Mouse (Mus musculus) natural killer cell, adult 2 months (primary cell): ENCODE measurements around the gene Arfgef3.
A peak's percentile ranks its signal among the peaks of the same experiment; 100 is the strongest.

Source experiments
- DNase-seq, 2 experiments: peaks; one replicate each; pipeline ENCODE4 v3.0.0; 2022; ENCODE audit warnings: low spot score in 2 of 2

Gene Arfgef3

DNA sequence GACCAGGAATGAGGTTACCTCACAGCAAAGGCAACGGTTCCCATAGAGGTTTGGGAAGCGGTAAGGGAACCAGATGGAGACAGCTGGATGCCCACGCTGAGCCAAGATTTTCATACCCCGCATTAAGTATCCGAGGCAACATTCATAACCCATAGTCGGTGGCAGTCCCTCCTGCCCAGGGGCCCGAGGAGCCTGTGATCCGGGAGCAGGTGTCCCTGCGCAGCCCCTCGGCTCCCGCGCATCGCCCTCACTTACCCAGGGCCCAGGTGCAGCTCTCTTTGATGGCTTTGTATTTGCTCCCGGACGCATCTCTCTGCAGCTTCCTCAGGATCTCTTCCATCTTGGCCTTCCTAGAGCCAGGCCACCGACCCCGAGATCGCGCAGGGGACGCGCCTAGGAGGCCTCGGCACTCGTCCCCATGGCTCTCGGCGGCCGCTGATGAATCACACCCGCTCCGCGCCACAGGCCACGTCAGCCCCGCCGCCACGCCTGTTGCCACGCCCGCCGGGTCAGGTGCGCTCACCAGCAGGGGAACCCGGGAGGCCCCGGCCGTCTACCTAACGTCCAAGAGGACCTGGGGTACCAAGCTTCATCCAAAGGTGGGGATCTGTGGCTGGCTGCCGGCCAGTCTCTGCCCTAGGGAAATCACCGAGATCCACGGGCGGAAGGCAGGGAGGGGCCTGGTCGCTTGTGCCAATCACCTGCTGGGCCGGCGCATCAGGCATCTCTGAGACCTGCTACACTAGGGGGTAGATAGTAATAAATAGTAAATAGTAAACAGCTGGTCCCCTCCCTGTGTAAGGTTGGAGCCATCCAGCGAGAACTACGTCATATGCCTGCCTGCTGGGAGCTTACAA, at the start of gene Arfgef3:
Arfgef3 (minus strand) TSS at position 664 of the 857 bp plus-strand sequence.
- DNase-seq = peak; percentile 16 to 19

- no peak for DNase-seq
These were observed 46.3 kb upstream of the Arfgef3 start for GRCm38 (mm10) chr10:18790063-18790462.

- no peak for DNase-seq
These were observed 44.9 kb upstream of the Arfgef3 start for GRCm38 (mm10) chr10:18788601-18789000.

GRCm38 (mm10) chr10:18786693-18787092, 42.9 kb upstream of the Arfgef3 start, which contains the start of gene Gm4922:
TSS of gene Gm4922 (minus strand) at chr10:18786793.
- no peak for DNase-seq

GRCm38 (mm10) chr10:18777546-18777945, 33.8 kb upstream of the Arfgef3 start:
- no peak for DNase-seq

DNA sequence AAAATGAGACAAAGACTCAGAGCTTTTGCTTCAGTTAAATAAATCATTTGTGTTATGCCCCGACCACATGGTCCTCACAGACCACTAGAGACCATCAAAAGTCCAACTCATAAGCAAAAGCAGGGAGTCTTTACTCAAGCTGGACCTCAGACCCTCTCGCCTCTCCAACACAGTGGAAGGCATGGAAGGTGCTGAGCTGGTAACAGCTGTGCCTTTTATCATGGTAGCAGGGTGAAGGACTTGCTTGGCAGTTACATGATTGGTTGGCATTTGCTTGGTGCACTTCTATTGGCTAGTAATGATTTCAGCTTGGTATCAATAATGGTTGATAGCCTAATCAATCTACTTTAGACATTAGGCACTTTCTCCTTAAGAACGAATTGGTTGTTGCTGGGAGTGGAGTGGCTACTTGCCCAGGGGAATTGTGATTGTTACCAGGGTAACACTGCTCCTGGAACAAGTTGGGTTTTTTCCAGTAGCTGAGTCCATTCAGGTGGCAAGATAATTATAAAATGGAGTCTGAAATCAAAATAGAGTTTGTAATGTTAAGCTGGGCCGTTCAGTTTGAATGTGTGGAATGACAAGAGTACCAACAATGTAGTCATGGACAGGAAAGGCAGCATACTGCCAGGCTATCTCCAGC, 28.9 kb upstream of the Arfgef3 start:
- no peak for DNase-seq

DNA sequence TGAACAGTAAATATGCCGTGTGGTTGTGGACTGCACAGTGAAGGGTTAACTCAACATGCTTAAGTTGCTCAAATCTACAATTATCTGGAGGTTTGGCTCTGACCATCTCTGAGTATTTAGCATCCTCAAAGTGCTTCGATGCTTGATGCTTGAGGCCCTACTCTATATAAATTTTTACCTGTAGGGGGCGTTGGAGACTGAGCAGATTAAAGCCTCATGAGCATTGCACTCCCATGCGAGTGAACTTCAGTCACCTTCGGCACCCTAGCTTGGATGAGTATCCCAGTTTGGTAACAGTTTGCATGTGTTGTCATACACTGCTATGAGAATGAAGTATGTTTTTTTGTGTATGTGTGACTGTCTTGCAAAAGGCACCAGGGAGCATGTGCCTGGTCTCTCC, 26.2 kb upstream of the Arfgef3 start:
- DNase-seq = no peak

- peak; percentile 13 to 35 for DNase-seq
These were observed 16.5 kb upstream of the Arfgef3 start for GRCm38 (mm10) chr10:18760241-18760640.

DNA sequence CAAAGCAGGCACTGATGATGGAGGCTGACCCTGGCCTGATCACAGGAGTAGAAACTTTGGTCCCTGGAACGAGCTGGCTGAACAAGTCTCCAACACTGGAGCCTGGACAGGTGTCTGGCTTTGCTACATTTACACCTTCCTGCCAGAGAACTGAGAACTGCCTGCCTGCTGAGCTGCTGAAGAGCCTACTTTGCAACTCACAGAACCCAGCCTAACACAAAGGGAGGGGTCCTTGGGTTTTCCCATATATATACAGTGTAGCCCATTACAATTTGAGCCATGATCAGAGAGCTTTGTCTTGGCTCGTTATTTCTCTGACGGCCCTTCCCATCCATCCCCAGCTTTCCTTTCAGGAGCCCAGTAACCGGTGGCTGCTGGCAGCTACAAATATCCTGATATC, 6.3 kb upstream of the Arfgef3 start:
- DNase-seq = no peak

GRCm38 (mm10) chr10:18742086-18742485, 1.7 kb downstream of the Arfgef3 start:
- DNase-seq = no peak

DNA sequence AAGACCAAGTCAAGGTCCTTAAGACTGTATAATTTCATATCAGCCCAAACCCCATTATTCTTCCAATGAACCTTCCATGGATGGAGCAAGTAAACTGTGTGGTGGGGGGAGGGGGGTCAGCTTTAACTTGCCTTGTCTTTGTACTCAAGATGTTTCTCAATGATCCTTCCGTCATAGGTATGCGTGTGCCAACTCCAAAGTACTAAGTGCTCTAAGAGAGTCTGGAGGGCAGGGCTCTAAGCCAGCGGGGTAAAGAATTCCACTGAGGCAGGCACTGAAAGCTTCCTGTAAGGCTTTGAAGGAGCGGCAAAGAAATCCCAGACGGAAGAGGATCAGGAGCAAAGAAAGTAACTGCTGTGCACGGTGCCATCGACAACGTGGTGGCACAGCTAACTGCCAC, 2.7 kb downstream of the Arfgef3 start:
- DNase-seq = no peak

DNA sequence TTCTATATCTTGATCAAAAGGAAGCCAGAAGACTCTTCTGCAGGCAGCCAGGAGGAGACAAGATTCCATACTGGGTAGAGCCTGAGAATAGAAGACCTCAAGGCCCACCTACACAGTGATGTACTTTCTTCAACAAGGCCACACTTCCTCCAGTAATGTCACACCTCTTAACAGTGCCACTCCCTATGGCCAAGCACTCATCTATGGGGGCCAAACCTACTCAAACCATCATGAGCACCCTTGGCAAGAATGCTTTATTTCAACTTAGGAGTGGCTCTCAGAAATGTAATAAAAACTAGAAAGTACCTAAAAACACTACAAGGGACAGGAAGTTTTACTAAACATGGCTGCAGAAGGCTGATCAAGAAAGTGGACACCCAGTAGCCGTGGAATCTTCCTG, 15.2 kb downstream of the Arfgef3 start:
- no peak for DNase-seq

GRCm38 (mm10) chr10:18711436-18711835, 32.3 kb downstream of the Arfgef3 start:
- DNase-seq = no peak

DNA sequence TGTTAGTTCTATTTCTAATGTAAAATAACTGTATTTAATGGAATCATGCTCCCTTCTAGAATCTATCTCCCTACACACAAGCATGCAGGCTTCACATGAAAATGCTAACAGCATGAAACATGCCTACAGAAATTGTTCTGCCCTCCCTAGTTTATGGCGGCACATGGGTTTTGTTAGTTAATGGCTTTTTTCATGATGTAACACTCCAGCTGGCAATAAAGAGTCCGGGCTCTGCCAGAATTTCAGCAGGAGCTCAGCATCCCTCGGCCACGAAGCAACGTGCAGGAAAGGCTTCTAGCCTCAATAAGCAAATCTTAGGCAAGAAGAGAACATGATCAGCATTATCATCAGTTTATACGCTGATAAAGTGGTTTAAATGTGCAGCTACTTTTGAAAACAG, 32.8 kb downstream of the Arfgef3 start:
- no peak for DNase-seq

DNA sequence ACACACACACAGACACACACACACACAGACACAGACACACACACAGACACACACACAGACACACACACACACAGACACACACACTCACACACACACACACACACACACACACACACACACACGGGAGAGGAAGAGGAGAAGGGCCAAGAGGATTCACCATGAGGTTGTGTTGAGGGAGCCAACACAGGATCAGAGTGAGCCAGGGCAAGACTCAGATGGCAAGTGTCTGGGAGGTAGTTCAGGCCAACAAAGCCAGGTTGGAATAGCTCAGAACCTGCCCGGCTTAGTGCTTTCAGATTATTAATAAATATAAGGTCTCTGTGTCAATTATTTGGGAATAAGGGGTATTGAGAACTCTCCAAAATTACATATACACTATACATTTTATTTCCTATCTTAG, 33.9 kb downstream of the Arfgef3 start:
- no peak for DNase-seq

DNA sequence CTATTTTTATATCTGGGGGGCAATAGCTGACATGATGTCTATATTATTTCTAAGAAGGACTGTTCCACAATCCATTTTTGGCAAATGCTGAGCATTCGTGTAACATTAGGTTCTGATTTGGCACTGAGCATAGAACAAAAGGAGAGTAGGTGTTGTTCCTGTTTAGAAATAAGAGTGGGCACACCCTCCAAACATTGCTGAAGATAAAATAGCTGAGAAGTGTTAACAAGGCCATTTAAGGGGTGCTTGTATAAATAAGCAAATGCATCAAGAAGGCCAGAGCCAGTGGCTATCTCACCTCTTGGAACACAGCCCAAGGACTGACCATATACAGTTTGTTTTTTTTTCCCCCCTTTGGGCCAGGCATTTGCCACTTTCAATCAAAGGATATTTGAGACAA, 35.1 kb downstream of the Arfgef3 start:
- DNase-seq = no peak

DNA sequence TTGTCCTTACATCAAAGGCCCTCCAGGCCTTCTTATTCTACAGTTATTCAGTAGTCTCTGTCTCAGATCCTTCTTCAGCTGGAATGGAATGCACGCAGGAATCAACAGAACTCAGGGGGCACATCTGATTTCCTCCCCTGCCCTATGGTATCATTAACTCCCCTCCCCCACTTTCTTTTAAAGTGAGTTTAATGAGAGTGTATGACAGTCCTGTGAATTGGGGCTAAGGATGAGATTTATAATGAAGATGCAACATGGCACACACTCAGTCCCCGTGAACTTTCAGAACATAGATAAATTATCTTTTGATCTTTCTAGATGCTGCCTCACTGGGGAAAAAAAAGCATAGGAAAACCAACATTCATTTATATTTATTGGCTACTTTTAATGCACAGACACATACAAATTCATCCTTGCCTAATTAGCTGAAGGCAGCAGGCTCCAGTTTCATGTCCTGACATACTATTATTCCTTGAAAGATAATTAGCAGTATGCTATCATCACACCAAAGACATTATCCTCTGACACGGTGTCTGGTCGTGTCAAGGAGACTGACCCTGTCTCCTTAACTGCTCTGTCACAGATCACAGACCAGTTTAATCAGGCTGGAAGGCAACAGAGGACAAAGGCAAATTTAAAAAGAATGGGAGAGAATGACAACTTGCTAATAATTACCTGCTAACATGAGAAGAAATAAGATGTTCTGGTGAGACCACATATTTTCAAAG, 39.2 kb downstream of the Arfgef3 start:
- DNase-seq = no peak

DNA sequence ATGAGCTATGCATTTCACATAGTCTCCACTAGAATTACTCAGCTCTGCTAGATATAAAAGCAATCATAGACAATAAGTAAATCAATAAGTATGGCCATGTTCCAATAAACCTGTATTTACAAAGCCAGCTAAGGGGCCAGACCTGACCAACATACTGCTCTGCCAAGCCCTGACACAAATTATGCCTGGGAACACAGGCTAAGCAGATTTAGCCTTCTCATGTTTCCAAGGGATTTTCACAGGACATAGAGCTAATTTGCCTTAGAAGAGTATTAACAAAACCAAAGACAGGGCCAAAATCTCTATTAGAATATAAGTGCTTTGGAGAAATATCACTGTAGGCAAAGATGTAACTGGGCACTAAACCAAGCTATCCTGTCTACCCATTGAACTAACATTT, 42.2 kb downstream of the Arfgef3 start:
- no peak for DNase-seq

GRCm38 (mm10) chr10:18700117-18700516, 43.6 kb downstream of the Arfgef3 start:
- DNase-seq = no peak

GRCm38 (mm10) chr10:18699151-18699550, 44.6 kb downstream of the Arfgef3 start:
- DNase-seq = no peak

- no peak for DNase-seq
These were observed 47.3 kb downstream of the Arfgef3 start for GRCm38 (mm10) chr10:18696461-18696860.

DNA sequence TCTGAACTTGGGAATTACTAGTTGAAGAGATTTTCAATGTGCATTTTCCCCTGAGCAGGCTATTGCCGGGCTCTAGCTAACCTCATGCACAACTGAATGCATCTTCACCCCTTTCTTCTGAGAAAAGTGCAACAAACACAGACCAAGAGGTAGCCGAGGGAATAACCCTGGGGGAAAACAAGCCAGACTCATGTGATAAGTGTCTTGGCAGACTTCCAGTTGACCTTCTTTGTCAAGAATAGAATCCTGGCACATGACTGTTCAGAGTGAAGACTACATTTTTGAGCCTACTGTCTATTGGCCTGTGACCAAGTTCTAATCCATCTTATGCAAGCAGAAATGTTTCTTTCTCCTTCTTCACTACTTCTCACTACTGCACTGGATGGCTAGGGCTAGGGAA, 55.5 kb downstream of the Arfgef3 start:
- DNase-seq = no peak
